Mouse (Mus musculus) right cerebral cortex, postnatal 14 days (tissue): ENCODE results near the gene Gpatch3.

Experiments
- DNase-seq: peaks from one replicate; pipeline ENCODE4 v3.0.0; 2022

Gpatch3 gene

DNA sequence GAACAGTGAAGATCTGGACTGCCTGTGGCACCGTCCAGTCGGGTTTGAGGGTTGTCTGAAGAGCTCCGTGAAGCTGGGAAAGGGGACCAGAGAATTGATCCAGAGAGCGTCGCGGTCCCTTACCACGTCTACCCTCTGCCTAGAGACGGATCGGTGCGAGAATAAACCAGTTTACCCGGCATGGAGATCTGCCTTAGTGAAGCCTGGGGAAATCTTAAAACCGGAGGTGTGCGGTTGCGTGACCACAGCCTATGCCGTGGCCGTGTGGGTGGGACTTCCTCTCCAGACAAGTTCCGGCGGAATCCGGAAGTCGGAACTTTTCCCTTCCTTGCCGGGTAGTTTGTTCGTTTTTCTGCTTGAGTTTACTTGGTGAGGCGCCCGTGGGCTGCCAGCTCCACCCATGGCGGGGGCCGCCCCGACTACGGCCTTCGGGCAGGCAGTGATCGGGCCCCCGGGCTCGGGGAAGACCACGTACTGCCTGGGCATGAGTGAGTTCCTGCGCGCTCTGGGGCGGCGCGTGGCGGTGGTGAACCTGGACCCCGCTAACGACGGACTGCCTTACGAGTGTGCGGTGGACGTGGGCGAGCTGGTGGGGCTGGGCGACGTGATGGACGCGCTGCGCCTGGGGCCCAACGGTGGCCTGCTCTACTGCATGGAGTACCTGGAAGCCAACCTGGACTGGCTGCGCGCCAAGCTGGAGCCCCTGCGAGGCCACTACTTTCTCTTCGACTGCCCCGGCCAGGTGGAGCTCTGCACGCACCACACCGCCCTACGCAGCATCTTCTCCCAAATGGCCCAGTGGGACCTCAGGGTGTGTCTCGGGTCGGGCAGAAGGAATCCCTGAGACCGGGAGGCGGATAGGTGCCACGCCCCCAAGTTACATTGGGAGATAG lies 9.8 kb downstream of the Gpatch3 start, which contains the start of gene Gpn2:
Gpn2 (plus strand) TSS at position 304 of the 893 bp plus-strand sequence.
- peak; percentile 80 for DNase-seq

DNA sequence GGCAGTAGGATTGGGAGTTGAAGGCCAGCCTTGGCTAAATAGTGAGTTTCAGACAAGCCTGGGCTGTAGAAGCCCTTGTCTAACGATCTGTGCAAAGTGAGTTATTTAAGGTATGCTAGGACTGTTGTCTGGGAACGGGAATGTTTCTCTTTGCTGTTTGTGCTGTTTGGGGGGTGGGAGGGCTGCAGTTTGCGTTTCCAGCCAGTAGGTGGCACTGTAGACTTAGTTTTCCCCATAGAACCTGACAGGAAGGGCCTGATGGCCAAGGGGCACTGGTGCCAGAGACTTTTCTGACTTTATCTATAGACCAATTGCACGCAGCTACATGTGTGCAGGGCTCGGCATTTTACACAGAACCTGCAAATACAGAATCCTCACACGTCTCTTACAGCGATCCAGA lies 18.0 kb downstream of the Gpatch3 start:
- no peak for DNase-seq

DNA sequence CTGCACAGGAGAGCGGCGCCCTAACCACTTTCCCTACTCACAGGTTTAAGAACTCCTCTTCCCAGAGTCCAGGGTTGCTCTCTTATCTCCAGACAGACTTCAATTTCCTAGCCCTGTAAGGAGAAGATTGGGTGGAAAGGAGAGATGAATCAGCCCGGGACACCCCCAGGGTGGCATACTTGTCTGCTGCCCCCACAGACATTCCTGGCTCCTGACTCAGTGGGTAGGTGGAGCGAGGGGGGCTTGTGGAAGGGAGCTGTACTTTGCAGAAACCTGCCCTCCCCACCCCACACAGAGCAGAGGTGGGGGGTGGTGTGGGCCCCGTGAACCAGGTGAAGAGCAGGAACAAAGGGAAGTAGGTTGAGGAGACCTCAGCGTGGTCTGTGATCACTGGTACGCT lies 21.0 kb downstream of the Gpatch3 start:
- no peak for DNase-seq

DNA sequence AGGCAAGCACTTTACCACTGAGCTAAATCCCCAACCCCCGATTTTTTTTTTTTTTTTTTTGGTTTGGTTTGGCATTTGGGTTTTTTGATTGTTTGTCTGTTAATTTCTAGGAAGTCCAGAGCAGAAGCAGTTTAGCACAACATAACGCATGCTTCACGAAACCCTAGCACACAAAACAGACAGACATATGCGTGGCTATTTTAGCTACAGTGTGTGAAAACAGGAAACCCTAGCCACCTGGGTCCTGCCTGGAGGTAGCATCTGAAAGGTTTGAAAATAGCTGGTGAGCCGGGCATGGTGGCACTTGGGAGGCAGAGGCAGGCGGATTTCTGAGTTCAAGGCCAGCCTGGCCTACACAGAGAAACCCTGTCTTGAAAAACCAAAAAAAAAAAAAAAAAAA lies 21.5 kb downstream of the Gpatch3 start:
- no peak for DNase-seq

DNA sequence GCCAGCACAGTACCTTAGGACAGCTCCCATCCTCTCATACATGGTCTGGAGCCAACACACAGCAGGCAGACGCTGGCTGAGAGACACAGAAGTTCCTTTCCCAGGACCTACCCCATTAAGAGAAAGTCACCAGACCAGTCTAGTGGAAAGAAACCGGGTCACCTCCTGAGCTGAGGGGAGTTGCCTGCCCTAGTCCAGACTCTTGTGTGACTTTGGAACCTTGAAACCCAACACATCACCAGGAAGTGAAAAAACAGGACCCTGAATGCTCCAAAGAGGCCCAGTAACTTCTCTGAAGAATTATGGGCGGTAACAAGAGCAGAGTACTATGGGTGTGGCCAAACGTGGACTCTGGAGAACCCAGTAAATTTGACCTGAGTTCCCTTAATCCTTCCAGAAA lies 24.1 kb downstream of the Gpatch3 start:
- DNase-seq = no peak

DNA sequence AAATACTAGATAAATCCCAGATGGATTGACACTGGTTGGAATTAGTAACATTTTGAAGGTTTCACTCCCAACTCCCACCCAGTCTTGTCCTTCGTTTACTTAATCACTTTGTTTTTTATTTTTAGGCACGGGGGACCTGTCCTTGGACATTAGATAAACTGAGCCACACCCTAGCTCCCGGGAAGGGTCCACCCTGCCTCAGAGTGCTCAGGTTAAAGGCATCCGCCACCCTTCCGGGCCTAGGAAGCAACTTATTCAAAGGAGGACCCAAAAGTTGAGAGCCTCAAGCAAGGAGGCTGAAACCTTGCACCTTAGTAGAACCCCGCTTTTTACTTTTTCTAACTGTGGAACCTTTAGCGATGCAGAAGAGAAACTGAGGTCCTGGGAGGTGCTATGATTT lies 24.6 kb downstream of the Gpatch3 start:
- no peak for DNase-seq

DNA sequence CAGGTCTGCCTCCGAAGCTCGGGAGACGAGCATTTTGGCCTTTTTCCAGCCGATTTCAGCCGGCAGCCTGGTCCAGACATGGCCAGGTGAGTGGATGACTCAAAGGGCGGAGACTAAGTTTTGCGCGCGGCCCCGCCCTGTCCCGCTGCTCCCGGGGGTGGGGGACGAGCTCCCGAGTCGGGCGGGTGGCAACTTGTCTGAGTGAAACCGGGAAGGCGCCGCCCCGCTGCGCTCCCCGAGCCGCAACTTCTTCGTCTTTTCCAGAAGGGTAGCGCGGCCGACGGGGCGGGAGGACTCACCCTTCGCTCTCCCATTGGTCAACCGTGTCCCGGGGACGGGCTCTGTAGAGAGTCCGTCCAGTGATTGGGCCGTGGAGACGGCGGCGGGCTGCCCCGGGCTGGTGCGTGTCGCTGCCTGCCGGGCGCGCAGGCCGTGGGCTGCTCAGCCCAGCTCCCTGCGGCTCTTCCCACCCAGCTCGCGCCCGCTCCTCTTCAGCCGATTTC lies 25.1 kb downstream of the Gpatch3 start:
- peak; percentile 79 for DNase-seq

DNA sequence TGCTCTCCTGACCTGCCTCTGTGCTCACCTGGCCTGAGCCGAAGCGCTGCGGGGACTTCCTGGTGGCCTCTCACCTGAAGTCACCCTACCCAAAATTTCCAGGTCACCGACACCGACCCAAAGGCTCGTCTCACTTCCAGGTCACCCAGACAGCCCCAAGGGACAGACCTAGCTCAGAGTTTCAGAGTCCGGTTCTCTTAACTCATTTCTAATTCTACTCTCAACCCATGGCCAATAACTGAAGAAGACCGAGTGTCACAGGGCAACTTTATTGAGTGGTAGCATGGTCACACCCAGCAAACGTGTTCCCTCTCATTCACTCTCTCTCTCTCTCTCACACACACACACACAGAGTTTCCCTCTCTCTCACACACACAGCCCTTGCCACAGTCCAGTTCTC lies 25.8 kb downstream of the Gpatch3 start:
- no peak for DNase-seq

DNA sequence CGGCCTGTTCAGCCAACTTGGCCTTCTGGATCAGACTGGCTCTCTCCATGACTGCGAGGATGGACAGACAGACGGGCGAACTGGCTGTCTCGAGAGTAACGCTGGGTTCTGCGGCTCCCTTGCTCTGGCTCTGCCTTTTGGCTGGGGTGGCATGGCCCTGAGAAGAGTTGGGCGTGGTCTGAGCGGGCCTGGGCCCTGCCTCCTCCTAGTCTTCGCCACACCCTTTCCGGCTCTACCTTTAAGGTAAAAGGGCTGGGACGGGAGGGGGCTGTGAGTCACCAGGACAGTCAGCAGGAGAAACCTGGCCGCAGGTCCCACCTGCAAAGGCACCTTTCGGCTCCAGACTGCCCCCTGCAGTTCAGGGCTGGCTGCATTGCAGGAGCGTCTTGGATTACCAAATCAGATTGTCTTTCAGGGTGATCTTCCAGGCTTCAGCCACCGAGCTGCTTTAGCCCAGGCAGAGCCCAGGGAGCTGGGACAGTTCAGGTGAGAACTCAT lies 27.2 kb downstream of the Gpatch3 start, which contains the start of gene Sfn:
Sfn (minus strand) TSS at position 448 of the 498 bp plus-strand sequence.
- no peak for DNase-seq

DNA sequence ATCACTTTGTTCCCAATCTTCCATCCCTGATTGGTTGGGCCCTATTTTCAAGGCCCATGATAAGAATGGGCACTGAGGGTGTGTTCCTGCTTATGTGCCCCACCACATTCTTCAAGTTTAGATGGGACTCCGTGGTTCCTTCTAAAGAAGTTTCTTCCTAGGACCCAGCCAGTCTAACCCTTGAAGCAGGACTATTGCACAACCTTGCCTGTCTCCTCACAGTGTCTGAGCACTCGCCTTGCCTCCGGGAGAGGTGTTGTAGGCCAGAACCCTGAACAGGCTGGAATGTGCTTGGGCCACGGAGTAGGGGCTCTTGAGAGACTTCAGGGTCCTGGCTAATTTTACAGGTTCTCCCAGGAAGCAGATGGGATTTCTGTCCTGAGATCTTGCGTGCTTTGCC lies 28.5 kb downstream of the Gpatch3 start:
- no peak for DNase-seq

DNA sequence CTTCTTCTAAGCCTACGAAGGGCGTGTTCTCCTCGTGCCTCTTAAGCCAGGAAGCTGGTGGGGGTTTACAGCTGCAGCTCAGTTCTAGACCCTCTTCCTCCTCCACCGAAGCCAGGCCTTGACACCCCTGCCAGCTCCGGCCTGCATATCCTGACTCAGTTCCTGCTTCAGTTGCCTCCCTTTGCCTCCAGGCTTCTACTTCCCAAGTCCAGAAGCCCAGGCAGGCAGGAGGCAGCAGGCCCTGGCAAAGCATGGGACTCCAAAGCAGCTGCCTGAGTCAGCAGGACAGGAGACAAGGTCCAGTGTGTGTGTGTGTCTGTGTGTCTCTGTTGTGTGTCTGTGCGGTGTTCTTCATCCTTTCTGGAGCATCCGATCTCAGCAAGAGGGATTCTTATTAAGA lies 29.6 kb downstream of the Gpatch3 start:
- DNase-seq = no peak

DNA sequence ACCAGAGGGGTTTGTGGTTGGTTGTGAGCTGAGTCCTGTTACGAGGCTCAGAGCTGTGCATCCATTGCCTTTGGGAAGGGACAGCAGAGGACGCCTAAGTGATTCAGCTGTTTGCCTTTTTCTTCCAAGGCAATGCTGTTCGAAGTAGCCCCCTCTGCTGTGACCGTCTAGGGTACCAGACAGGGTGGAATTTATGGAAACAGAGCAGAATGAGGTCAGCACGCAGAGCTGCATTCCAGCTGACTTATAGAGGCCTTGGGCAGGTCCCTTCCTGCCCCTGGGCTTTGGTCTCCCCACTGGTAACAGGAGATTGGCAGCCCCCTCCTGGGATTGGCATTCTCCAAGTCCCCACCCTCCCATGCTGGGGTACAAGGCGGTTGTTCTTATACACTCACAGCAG lies 30.3 kb downstream of the Gpatch3 start:
- DNase-seq = no peak

DNA sequence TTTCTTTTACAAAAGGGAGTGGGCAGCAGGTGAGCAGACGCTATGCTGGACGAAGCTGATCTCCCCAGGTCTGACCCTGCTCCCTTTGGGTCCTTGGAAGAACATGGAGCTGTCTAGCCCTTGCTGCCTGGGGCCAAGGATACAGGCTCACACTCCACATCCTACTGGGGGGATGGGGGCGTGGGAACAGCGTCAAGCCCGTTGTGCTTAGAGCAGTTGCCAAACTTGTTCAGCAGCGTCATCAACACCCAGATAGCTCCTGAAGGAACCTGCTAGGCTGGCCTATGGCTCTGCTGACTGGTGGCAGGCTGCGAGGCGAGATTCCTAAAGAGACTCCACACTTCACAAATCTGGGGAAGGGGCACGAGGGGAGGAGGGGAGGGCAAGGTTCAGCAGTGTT lies 30.8 kb downstream of the Gpatch3 start:
- no peak for DNase-seq

DNA sequence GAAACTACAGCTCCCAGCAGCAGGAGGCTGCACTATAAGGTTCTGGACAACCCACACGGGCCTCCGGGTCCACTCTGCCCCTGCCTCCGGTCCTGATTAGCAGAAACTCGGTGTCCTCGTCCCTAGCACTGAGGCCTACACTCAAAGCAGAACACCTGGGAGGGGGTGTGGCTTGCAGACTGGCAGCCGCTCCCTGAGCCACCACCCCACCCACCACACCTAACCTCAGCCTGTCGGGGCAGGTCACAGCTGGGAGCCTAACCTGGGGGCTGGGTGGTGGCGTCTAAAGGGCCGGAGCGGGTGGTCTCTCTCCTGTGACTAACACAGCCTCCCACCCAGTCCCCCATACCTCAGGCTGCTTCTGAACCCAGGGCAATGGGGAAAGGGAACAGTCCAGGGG lies 32.7 kb downstream of the Gpatch3 start:
- no peak for DNase-seq

DNA sequence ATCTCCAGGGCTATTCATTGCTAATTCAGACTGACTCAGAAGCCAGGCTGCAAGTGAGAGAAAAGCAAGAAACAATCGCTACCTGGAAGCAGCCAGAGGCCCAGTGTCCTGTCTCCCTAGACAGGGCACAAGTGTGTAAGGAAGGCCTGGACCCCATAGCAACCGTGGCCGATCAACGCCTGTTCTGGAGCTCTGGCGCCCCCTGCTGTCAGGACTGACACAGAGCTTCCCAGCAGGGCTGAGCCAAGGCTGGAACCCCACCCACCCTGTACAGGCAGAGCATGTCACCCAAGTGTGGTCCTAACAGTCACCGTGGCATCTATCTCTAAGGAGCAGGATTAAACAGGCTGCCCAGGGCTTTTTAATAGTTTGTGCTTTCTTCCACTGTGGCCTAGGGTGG lies 35.2 kb downstream of the Gpatch3 start:
- peak; percentile 84 for DNase-seq

DNA sequence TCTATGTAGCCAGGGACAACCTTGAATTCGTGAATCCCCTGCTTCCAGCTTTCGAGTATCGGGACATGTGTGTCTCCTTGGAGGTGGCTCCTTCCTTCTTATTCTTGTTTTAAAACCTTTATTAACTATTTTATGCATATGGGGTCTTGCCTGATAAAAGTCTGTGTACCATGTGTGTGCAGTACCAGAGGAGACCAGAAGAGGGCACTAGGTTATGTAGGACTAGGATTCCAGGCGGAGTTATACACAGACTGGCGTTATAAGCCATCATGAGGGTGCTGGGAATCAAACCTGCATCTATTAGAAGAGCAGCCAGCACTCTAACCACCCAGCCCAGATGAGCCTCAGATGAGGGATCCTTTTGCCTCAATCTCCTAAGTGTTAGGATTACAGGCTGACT lies 37.3 kb downstream of the Gpatch3 start:
- DNase-seq = no peak

DNA sequence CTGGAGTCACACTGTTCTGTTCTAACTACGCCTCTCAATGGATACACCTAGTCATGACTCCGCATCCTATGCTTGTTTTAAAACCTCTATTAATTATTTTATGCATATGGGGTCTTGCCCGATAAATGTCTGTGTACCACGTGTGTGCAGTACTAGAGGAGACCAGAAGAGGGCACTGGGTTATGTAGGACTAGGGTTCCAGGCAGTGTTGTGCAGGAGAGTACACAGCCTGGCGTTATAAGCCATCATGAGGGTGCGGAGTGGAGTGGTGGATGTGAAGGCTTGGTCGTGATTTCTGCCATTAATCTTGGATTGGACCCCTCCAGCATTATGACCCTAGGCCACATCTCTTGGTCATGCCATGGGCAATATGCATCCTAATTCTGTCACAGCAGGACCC lies 37.9 kb downstream of the Gpatch3 start:
- DNase-seq = no peak

DNA sequence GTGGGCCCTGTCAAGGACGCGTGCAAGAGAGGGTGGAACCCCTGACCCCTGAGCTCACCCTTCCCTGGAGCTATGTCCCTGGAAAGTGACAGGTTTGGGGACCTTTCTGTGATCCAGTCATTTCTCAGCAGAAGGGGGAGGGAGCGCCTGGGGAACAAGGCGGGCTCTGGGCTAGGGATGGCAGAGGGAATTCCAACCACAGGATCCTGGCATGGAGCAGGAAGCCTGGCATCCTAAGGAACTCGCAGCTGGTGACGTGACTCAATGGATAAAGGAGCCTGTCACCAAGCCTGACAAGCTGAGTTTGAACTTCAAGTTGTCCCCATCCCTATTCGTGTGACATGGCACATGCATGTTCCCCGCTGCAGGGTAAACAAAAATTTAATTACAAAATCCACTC lies 38.5 kb downstream of the Gpatch3 start:
- DNase-seq = no peak

DNA sequence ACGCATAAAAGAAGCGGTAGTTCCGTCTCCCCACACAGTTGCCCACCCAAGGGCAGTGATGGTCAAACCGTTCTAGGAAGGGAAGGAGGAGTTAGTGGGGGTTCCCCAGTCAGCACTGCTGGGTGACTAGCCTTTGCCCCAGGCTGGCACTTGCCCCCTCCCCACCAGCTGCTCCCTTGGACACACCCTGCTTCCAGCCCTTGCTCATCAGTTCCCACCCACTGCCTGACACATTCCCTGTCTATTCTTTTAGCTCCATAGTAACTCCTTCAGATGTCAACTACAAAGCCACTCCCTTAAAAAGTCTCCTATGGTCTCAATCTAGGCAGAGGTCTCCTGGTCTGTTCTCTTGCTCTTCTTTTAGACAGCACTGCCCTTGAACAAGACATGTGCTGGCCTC lies 39.3 kb downstream of the Gpatch3 start:
- no peak for DNase-seq

DNA sequence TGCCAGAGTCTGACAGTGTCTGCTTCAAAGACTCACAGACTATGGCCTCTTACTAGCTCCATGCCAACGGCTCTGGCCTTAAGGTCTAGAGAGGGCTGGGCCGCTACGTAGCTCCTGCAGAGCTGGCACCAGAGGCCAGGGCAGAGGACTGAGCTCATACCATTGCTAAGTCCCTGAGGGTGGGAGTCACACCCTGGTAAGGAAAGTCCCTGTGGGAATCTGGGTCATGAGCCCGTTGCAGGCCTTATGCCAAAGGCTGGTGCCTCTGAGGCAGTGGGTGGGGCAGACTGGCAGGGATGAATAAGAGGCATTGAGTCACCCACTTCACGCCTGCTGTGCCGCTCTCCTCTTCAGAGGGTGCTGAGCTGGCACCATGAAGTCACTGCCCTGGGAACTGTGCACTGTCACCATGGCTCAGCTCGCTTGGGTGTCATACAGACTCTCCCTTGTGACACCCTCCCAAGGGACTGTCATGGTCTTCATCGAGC lies 39.8 kb downstream of the Gpatch3 start:
- DNase-seq = peak; percentile 43

DNA sequence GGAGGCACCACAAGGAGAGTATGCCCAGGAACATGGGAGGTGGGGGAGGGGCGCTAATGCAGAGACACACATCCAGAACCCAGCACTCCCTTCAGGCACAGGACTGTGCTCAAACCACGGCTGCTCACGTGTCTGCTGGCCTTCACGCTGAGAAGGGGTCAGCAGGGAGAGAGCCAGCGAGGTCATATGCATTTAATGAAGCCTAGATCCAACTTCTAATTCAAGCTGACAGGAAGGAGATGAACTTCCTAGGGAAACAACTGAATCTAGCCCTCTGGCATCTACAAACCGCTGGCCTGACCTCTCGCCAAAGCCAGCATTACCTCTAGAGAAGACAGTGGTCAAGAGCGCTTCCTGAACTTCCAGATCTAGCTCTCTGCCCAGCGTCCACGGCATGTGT lies 40.9 kb downstream of the Gpatch3 start:
- DNase-seq = no peak

DNA sequence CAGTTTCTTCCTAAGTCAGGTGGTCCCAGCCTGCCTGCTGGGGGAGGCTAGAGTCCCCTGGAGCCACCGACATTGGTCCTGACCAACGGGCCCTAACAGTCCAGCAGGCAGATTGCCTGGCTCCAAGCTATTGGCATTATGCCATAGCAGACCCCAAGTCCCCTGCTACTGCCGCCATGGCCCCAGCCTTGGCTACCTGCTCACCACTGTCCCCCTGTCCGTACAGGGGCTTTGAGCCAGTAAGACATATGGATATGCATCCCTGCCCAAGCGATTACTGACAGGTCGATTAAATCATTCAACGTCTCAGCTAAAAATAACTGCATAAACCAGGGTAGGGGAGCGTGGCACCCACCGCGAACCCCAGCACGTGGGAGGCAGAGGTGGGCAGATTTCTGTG lies 43.4 kb downstream of the Gpatch3 start:
- no peak for DNase-seq

DNA sequence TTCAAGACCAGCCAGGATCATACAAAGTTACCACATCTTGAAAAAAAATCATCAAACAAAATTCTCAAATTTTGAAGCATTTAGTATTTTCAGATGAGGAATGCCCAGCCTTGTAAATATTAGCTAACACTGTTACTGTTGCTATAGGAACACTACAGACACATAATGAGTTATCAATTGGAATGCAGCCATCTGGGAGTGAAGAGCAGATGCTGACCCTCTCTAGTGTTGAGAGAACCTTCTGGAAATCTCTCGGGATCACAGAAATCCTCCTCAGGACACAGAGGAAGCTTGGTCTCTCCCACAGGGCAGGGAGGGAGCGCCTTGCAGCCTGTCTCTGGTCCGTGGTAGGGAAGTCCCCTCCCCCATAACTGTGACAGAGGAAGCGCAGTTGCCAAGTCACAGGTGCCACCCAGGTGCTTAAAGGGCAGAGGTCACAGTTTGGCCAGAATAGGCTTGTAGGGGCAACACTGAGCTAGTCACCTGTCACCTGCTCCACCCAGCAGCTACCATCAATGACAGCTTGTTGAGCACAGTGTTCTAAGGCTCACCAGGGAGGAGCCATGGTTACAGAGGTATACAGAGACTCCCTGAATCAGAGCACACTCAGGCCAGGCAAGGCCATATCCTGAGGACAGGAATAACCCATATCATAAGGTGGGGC lies 45.1 kb downstream of the Gpatch3 start:
- no peak for DNase-seq

DNA sequence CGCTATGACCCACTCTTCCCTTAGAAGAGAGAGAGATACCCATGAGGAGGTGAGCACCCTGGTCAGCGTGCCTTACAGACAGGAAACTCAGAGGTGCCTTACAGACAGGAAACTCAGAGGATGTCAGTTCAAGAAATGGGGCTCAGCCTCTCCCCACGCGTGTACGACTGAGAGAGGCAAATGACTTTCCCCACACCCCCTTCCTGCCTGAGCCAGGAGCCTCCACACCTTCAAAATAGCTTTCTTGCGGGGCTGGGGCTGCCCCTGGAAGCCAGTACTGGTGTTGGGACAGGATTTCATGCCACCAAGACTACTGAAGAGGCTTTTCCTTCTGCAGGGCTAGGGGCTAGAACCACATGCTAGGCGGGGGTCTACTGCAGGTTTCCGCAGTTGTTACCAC lies 46.1 kb downstream of the Gpatch3 start:
- DNase-seq = no peak
